Mouse (Mus musculus): ENCODE results near the gene Olfr328.
"Not testable (repeated sequence)": the region's sequence is repeated elsewhere in the genome, so short reads cannot be mapped to it uniquely, and the experiment has no call there.

Olfr328 gene

GRCm38 (mm10) chr11:58555536-58555935, at the start of gene Olfr328:
Gene Olfr328, minus strand, starts transcription at chr11:58555636.
- in situ Hi-C loops (cut with MboI, MseI): no loop called here

GRCm38 (mm10) chr11:58605228-58605627, 49.8 kb upstream of the Olfr328 start:
- in situ Hi-C loops (cut with MboI, MseI): no loop called here

- in situ Hi-C loops (cut with MboI, MseI): no loop called here
Observed at GRCm38 (mm10) chr11:58604688-58605087, 49.3 kb upstream of the Olfr328 start.

- in situ Hi-C loops (cut with MboI, MseI): no loop called here
Observed at GRCm38 (mm10) chr11:58602800-58603560, 47.5 kb upstream of the Olfr328 start.

GRCm38 (mm10) chr11:58602062-58602461, 46.6 kb upstream of the Olfr328 start:
- in situ Hi-C loops (cut with MboI, MseI): no loop called here

- in situ Hi-C loops (cut with MboI, MseI): no loop called here
Observed at GRCm38 (mm10) chr11:58597837-58598236, 42.4 kb upstream of the Olfr328 start.

GRCm38 (mm10) chr11:58594814-58595213, 39.4 kb upstream of the Olfr328 start, which contains the start of gene Olfr324:
Gene Olfr324, plus strand, starts transcription at chr11:58595114.
- in situ Hi-C loops (cut with MboI, MseI): no loop called here

- in situ Hi-C loops (cut with MboI, MseI): no loop called here
Observed at GRCm38 (mm10) chr11:58588620-58589250, 33.3 kb upstream of the Olfr328 start.

- in situ Hi-C loops (cut with MboI, MseI): no loop called here
Observed at GRCm38 (mm10) chr11:58587898-58588348, 32.5 kb upstream of the Olfr328 start.

- in situ Hi-C loops (cut with MboI, MseI): no loop called here
Observed at GRCm38 (mm10) chr11:58578636-58579035, 23.2 kb upstream of the Olfr328 start.

- in situ Hi-C loops (cut with MboI, MseI): no loop called here
Observed at GRCm38 (mm10) chr11:58577430-58577829, 22.0 kb upstream of the Olfr328 start, which contains the start of gene Olfr325. Gene Olfr325, plus strand, starts transcription at chr11:58577730.

GRCm38 (mm10) chr11:58570405-58570804, 15.0 kb upstream of the Olfr328 start, which contains the start of gene Olfr224:
Gene Olfr224, minus strand, starts transcription at chr11:58570553.
- in situ Hi-C loops (cut with MboI, MseI): no loop called here

GRCm38 (mm10) chr11:58546322-58546721, 9.1 kb downstream of the Olfr328 start, which contains the start of gene Olfr329-ps:
Gene Olfr329-ps, minus strand, starts transcription at chr11:58546422.
- in situ Hi-C loops (cut with MboI, MseI): no loop called here

- in situ Hi-C loops (cut with MboI, MseI): not testable (repeated sequence)
Observed at GRCm38 (mm10) chr11:58534736-58535135, 20.7 kb downstream of the Olfr328 start, which contains the start of gene Olfr330. Gene Olfr330, minus strand, starts transcription at chr11:58534836.

- in situ Hi-C loops (cut with MboI, MseI): not testable (repeated sequence)
Observed at GRCm38 (mm10) chr11:58519756-58520155, 35.7 kb downstream of the Olfr328 start.

GRCm38 (mm10) chr11:58518916-58519315, 36.5 kb downstream of the Olfr328 start:
- in situ Hi-C loops (cut with MboI, MseI): not testable (repeated sequence)

- in situ Hi-C loops (cut with MboI, MseI): not testable (repeated sequence)
Observed at GRCm38 (mm10) chr11:58509058-58509457, 46.4 kb downstream of the Olfr328 start.

- in situ Hi-C loops (cut with MboI, MseI): not testable (repeated sequence)
Observed at GRCm38 (mm10) chr11:58502472-58502871, 53.0 kb downstream of the Olfr328 start, which contains the start of gene Olfr331. Gene Olfr331, minus strand, starts transcription at chr11:58502572.

Data from T-helper 2 cell (primary cell).